Mouse (Mus musculus): ENCODE results near the gene Mesd.

- TF ChIP-seq CTCF (IDR thresholded peaks at IDR 0.05; ENCODE audit: control insufficient read depth, insufficient read depth, insufficient read length), result no peak
- TF ChIP-seq MYOG (IDR thresholded peaks at IDR 0.05; ENCODE audit: control insufficient read depth, extremely low read depth, insufficient read length), result no peak
Observed at GRCm38 (mm10) chr7:83911909-83912308, 27.6 kb downstream of the Mesd start.
